Mouse (Mus musculus): Measurements from ENCODE around the gene Eef1akmt1.

DNA sequence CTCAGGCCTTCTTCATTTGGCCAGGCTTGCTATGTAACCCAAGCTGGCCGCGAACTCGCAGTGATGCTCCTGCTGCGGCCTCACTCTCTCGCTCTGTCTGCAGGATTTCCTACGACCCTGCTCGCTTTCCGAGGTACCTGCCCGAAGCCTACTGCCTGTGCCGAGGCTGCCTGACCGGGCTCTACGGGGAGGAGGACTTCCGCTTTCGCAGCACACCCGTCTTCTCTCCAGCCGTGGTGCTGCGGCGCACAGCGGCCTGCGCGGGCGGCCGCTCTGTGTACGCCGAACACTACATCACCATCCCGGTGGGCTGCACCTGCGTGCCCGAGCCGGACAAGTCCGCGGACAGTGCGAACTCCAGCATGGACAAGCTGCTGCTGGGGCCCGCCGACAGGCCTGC, 29.2 kb downstream of the Eef1akmt1 start:
- no peak for TF ChIP-seq EP300 (IDR thresholded peaks at IDR 0.05; ENCODE audit: insufficient read depth, low read depth, low read length)
- TF ChIP-seq POLR2A (IDR thresholded peaks at IDR 0.05; ENCODE audit: insufficient read depth, low read depth, low read length) = no peak

Measured in heart, adult 2 months (tissue).